9 mouse cellular contexts compared by ENCODE assay signal in genomic region chr9:72665517-72665916, GRCm38 (mm10). TPM values are rescaled to one million over a fixed set of nuclear protein-coding genes. Genes with fewer than 3 reads are reported as not detected.
DNase-seq lines count a peak whose midpoint lies in the region; ATAC-seq and TF ChIP-seq lines count a peak whose summit lies in the region.
"Had no signal": no experiment of that assay in that cellular context is flagged by ENCODE, and none has a peak within 500 bp of the region (broad histone marks: within the 10 kb centered on the region; RNA-seq: fewer than 3 reads in every experiment).

No protein-coding gene starts in this region.

- intact Hi-C loops in left cerebral cortex, postnatal 25 days (cut with DNase I), result no loop called here

- DNase-seq in liver, adult 2 months (ENCODE audit: extremely low read depth, low read depth, low spot score), result peak; percentile 39
- DNase-seq in liver, result no peak
- no peak for DNase-seq in forebrain, embryonic 11.5 days (ENCODE audit: low spot score)
- no peak for DNase-seq in cerebellum, adult 18-20 months
- DNase-seq in adrenal gland, adult 18-20 months (ENCODE audit: low spot score in 2 of 2), result no peak
- DNase-seq in left cerebral cortex, postnatal 25 days (ENCODE audit: low spot score in 2 of 2), result no peak
- DNase-seq: right cerebral cortex, postnatal 25 days had no signal

- H3K27me3 ChIP-seq in liver, adult 2 months (ENCODE audit: control insufficient read depth, insufficient read depth, low read length), result no peaks in the 10 kb centered on the region
- H3K27me3 ChIP-seq in forebrain, embryonic 11.5 days (ENCODE audit: control insufficient read depth, insufficient read depth, low read length), result no peaks in the 10 kb centered on the region
- no peaks in the 10 kb centered on the region for H3K27me3 ChIP-seq in limb, embryonic 15.5 days
- no peaks in the 10 kb centered on the region for H3K27me3 ChIP-seq in stomach, embryonic 14.5 days (ENCODE audit: control insufficient read depth, insufficient read depth, low read length)

- H3K4me3 ChIP-seq in liver, adult 2 months (ENCODE audit: insufficient read depth, low read depth, low read length), result no peak overlapping the region
- peak overlapping the region; percentile 99; the same call in 1 of the 2 replicates for H3K4me3 ChIP-seq in forebrain, embryonic 11.5 days (ENCODE audit: low read depth, low read length)
- H3K4me3 ChIP-seq in limb, embryonic 15.5 days, result peak overlapping the region; percentile 90
- H3K4me3 ChIP-seq in stomach, embryonic 14.5 days (ENCODE audit: low read depth, low read length), result peak overlapping the region; percentile 99

- no peak for TF ChIP-seq CTCF in liver, adult 2 months (IDR thresholded peaks at IDR 0.05; ENCODE audit: low read depth, low read length)

- peaks cover 21% of the 10 kb centered on the region; the same call in 1 of the 2 replicates for H3K79me2 ChIP-seq in liver, adult 2 months (ENCODE audit: control insufficient read depth, insufficient read depth, low read length)

- H3K9me3 ChIP-seq in forebrain, embryonic 11.5 days (ENCODE audit: control insufficient read depth, low read length), result no peaks in the 10 kb centered on the region
- H3K9me3 ChIP-seq in limb, embryonic 15.5 days, result no peaks in the 10 kb centered on the region
- H3K9me3 ChIP-seq in stomach, embryonic 14.5 days (ENCODE audit: control insufficient read depth, low read depth, low read length), result no peaks in the 10 kb centered on the region

- no peak for TF ChIP-seq POLR2A in liver, adult 2 months (IDR thresholded peaks at IDR 0.05; ENCODE audit: extremely low read depth, insufficient read depth, low read length)

- H3K27ac ChIP-seq in liver, adult 2 months (replicated peaks; ENCODE audit: insufficient read depth, low read depth, low read length), result peak overlapping the region; percentile 38; the same call in 1 of the 2 replicates
- no peak overlapping the region for H3K27ac ChIP-seq in forebrain, embryonic 11.5 days (ENCODE audit: low read depth, low read length)
- H3K27ac ChIP-seq in limb, embryonic 15.5 days, result peak overlapping the region; percentile 34; the same call in 1 of the 2 replicates
- no peak overlapping the region for H3K27ac ChIP-seq in stomach, embryonic 14.5 days (ENCODE audit: low read length)

- H3K4me1 ChIP-seq in liver, adult 2 months (ENCODE audit: control insufficient read depth, insufficient read depth, low read length), result peaks cover 17% of the 10 kb centered on the region
- peaks cover 25% of the 10 kb centered on the region for H3K4me1 ChIP-seq in forebrain, embryonic 11.5 days (replicated peaks; ENCODE audit: control insufficient read depth, insufficient read depth, low read length)
- peaks cover 51% of the 10 kb centered on the region for H3K4me1 ChIP-seq in limb, embryonic 15.5 days
- peaks cover 22% of the 10 kb centered on the region for H3K4me1 ChIP-seq in stomach, embryonic 14.5 days (ENCODE audit: control insufficient read depth, insufficient read depth, low read length)

- peak overlapping the region; percentile 77 for H3K4me2 ChIP-seq in forebrain, embryonic 11.5 days (ENCODE audit: low read depth, low read length, severe bottlenecking)
- peak overlapping the region; percentile 72 for H3K4me2 ChIP-seq in limb, embryonic 15.5 days
- H3K4me2 ChIP-seq in stomach, embryonic 14.5 days (replicated peaks; ENCODE audit: low read depth, low read length), result peak overlapping the region; percentile 95

- no peak overlapping the region for H3K9ac ChIP-seq in liver, adult 2 months (ENCODE audit: low read depth, low read length)
- no peak overlapping the region for H3K9ac ChIP-seq in forebrain, embryonic 11.5 days (ENCODE audit: low read length)
- no peak overlapping the region for H3K9ac ChIP-seq in limb, embryonic 15.5 days
- no peak overlapping the region for H3K9ac ChIP-seq in stomach, embryonic 14.5 days (replicated peaks; ENCODE audit: low read depth, low read length)

- peaks cover 13% of the 10 kb centered on the region for H3K36me3 ChIP-seq in liver, adult 2 months (ENCODE audit: control insufficient read depth, insufficient read depth, low read length)
- H3K36me3 ChIP-seq in forebrain, embryonic 11.5 days (ENCODE audit: control insufficient read depth, insufficient read depth, low read length), result peaks cover 5% of the 10 kb centered on the region
- H3K36me3 ChIP-seq in limb, embryonic 15.5 days, result peaks cover 41% of the 10 kb centered on the region
- H3K36me3 ChIP-seq in stomach, embryonic 14.5 days (ENCODE audit: control insufficient read depth, insufficient read depth, low read length), result peaks cover 50% of the 10 kb centered on the region

- ATAC-seq in forebrain, embryonic 11.5 days (replicated peaks; ENCODE audit: low FRiP score), result no peak
- ATAC-seq in limb, embryonic 15.5 days (ENCODE audit: insufficient number of reproducible peaks, low FRiP score, low TSS enrichment, low read depth), result no peak
- no peak for ATAC-seq in stomach, embryonic 14.5 days (ENCODE audit: insufficient number of reproducible peaks, insufficient read depth, low FRiP score, low read depth)

- WGBS in liver, adult 2 months, result 44% methylated on average over 7 of the region's 7 CpGs
- WGBS in forebrain, embryonic 11.5 days, result 57% methylated on average over 7 of the region's 7 CpGs
- 45% methylated on average over 7 of the region's 7 CpGs for WGBS in limb, embryonic 15.5 days
- WGBS in stomach, embryonic 14.5 days, result 38% methylated on average over 7 of the region's 7 CpGs

RNA-seq across cellular contexts. Expression of gene Nedd4, which starts 3.4 kb away (rescaled TPM):
- 123 and 142 TPM in 2 replicates for total RNA-seq in liver, adult 2 months (2014; rRNA removed)
- polyA plus RNA-seq in liver, adult 2 months (2012; rRNA removed), result 45.6 and 51.7 TPM in 2 replicates
- 781 and 793 TPM in 2 replicates for polyA plus RNA-seq in forebrain, embryonic 11.5 days (2014; fragmentation: Nextera tagmentation; extraction: Ambion mirVana)
- polyA plus RNA-seq in limb, embryonic 15.5 days (2015; fragmentation: Nextera tagmentation; extraction: Ambion mirVana), result 569 and 579 TPM in 2 replicates
- 755 and 764 TPM in 2 replicates for polyA plus RNA-seq in stomach, embryonic 14.5 days (2014; fragmentation: Nextera tagmentation; extraction: Ambion mirVana)
- 100 to 1,000 TPM; 376 to 378 TPM for total RNA-seq in adrenal gland, adult 18-20 months (2021)
- total RNA-seq in left cerebral cortex, postnatal 25 days (2021), result 100 to 1,000 TPM; 275 to 288 TPM

Comparison
In these comparisons a context has a peak if more than half of its experiments do, and no peak if none do; other contexts are left out.
1. H3K27ac ChIP-seq: peak in liver, adult 2 months (single experiment) and limb, embryonic 15.5 days (single experiment); none in forebrain, embryonic 11.5 days (single experiment) and stomach, embryonic 14.5 days (single experiment).
2. RNA of gene Nedd4, which starts 3.4 kb away (polyA plus RNA-seq): 781 to 793 TPM in forebrain, embryonic 11.5 days, 755 to 764 TPM in stomach, embryonic 14.5 days and 569 to 579 TPM in limb, embryonic 15.5 days; 45.6 to 51.7 TPM in liver, adult 2 months; every median in the first group is over 10 times any median in the second.
3. Peak in every context shown above with its lines, with median percentiles within 50 percentile points of each other: H3K4me2 ChIP-seq.